Mouse (Mus musculus): Measurements from ENCODE around the gene Ncoa5. TPM values are rescaled to one million over a fixed set of nuclear protein-coding genes. Genes with fewer than 3 reads are reported as not detected.
A peak's percentile ranks its signal among the peaks of the same experiment; 100 is the strongest.

The Ncoa5 gene
- polyA plus RNA-seq, 1 experiment from 2014 or later: 8.1 TPM

DNA sequence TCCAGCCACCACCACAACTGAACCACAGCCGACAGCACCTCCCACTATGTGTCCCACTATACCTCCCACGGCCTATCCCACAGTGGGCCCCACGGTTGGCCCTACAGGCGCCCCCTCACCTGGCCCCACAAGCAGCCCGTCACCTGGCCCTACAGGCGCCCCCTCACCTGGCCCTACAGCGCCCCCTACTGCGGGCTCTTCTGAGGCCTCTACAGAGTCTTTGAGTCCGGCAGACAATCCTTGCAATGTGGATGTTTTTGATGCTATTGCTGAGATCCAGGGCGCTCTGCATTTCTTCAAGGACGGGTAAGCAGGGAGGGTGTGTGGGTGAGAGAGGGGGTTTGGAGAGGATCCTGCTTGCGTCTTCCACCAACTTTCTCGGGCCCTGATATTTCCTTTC, 82.2 kb downstream of the Ncoa5 start:
- Histone ChIP-seq H3K4me3 (ENCODE audit: low read depth, low read length) (peak overlapping the region; percentile 6; the same call in 1 of the 2 replicates), H3K27ac (ENCODE audit: low read depth) (no peak overlapping the region), H3K27me3 (ENCODE audit: insufficient read depth, low read length) (peaks cover 61% of the 10 kb centered on the region), H3K4me1 (ENCODE audit: insufficient read depth) (no peaks in the 10 kb centered on the region), H3K4me2 (ENCODE audit: low read depth, low read length) (peak overlapping the region; percentile 15; the same call in 1 of the 2 replicates), H3K9me3 (ENCODE audit: low read length) (no peaks in the 10 kb centered on the region), H3K9ac (replicated peaks) (no peak overlapping the region), H3K36me3 (replicated peaks; ENCODE audit: insufficient read depth, low read length) (no peaks in the 10 kb centered on the region)
- TF ChIP-seq CTCF (IDR thresholded peaks at IDR 0.05; ENCODE audit: low read depth) (peak; percentile 36; the same call in 1 of the 2 replicates), EP300 (IDR thresholded peaks at IDR 0.05; ENCODE audit: low read depth) (no peak)
- WGBS (ENCODE audit: insufficient replicate concordance): 34% methylated on average over 13 of the region's 13 CpGs
- DNase-seq (peak; percentile 45), ATAC-seq (no peak)

DNA sequence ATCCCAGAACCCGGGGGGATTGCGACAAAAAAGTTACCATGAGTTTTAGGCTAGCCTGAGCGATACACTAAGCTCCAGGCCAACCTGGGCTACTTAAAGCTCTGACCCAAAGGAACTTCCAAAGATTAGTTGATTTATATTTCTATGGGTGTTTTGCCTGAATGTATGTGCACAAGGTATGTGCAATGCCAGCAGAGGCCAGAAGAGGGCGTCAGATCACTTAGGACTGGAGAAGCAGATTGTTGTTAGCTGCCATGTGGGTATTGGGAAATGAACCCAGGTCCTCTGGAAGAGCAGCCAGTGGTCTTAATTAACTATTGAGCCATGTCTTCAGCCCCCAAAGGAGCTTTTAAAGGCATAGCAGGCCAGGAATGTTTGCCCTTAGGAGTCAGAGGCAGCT, 82.9 kb downstream of the Ncoa5 start:
- H3K9me3 ChIP-seq (ENCODE audit: low read length): no peaks in the 10 kb centered on the region
- no peak overlapping the region for H3K4me2 ChIP-seq (ENCODE audit: low read depth, low read length)
- H3K27me3 ChIP-seq (ENCODE audit: insufficient read depth, low read length): peaks cover 66% of the 10 kb centered on the region
- H3K9ac ChIP-seq (replicated peaks): no peak overlapping the region
- ATAC-seq (no peak), DNase-seq (no peak)
- TF ChIP-seq CTCF (IDR thresholded peaks at IDR 0.05; ENCODE audit: low read depth) (peak; percentile 49), EP300 (IDR thresholded peaks at IDR 0.05; ENCODE audit: low read depth) (no peak)
- H3K36me3 ChIP-seq (replicated peaks; ENCODE audit: insufficient read depth, low read length): no peaks in the 10 kb centered on the region
- no peaks in the 10 kb centered on the region for H3K4me1 ChIP-seq (ENCODE audit: insufficient read depth)
- H3K4me3 ChIP-seq (ENCODE audit: low read depth, low read length): no peak overlapping the region; the same call in 1 of the 2 replicates
- H3K27ac ChIP-seq (ENCODE audit: low read depth): no peak overlapping the region
- WGBS (ENCODE audit: insufficient replicate concordance): 72% methylated on average over 4 of the region's 4 CpGs

DNA sequence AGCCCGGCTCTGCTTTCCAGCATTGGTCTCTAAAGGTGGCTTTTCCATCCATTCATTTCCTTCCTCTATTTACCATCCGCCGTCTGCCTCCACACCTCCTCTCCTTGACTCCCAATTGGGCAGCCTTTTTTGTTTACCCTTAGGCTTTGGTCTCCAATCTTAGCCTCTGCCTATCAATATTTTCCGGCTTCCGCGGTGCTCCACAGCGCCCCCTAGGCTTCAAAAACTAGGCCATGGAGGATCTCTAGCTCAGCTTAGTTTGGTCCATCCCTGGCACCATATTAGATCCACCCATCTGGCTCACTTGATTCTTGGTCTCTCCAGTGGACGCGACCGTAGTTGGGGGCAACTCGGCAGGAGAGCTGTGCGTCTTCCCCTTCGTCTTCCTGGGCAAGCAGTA, 84.2 kb downstream of the Ncoa5 start:
- H3K9ac ChIP-seq (replicated peaks): no peak overlapping the region
- TF ChIP-seq EP300 (IDR thresholded peaks at IDR 0.05; ENCODE audit: low read depth) (no peak), CTCF (IDR thresholded peaks at IDR 0.05; ENCODE audit: low read depth) (peak; percentile 60)
- H3K4me2 ChIP-seq (ENCODE audit: low read depth, low read length): peak overlapping the region; percentile 7; the same call in 1 of the 2 replicates
- ATAC-seq: 0 out of 2 replicates have a peak, but pooled peaks have one; percentile 9
- H3K27ac ChIP-seq (ENCODE audit: low read depth): no peak overlapping the region
- WGBS (ENCODE audit: insufficient replicate concordance): 15% methylated on average over 13 of the region's 13 CpGs
- no peaks in the 10 kb centered on the region for H3K36me3 ChIP-seq (replicated peaks; ENCODE audit: insufficient read depth, low read length)
- peak overlapping the region; percentile 30 for H3K4me3 ChIP-seq (ENCODE audit: low read depth, low read length)
- no peaks in the 10 kb centered on the region for H3K9me3 ChIP-seq (ENCODE audit: low read length)
- peaks cover 71% of the 10 kb centered on the region for H3K27me3 ChIP-seq (ENCODE audit: insufficient read depth, low read length)
- no peaks in the 10 kb centered on the region for H3K4me1 ChIP-seq (ENCODE audit: insufficient read depth)
- DNase-seq: peak; percentile 54

Other genes starting within 250 kb of the Ncoa5 start
- 6.1 and 7.4 TPM in 2 replicates for gene Snx21, start 249.0 kb downstream of the Ncoa5 start, polyA plus RNA-seq (2015; fragmentation: Nextera tagmentation; extraction: Ambion mirVana)
- gene Acot8, start 230.0 kb downstream of the Ncoa5 start, polyA plus RNA-seq (2015; fragmentation: Nextera tagmentation; extraction: Ambion mirVana): 23.1 and 25.0 TPM in 2 replicates
- gene Zswim3, start 229.8 kb downstream of the Ncoa5 start, polyA plus RNA-seq (2015; fragmentation: Nextera tagmentation; extraction: Ambion mirVana): 2.0 and 2.2 TPM in 2 replicates
- gene Zswim1, start 212.2 kb downstream of the Ncoa5 start, polyA plus RNA-seq (2015; fragmentation: Nextera tagmentation; extraction: Ambion mirVana): 3.1 TPM in 2 replicates
- gene Spata25, start 206.3 kb downstream of the Ncoa5 start, polyA plus RNA-seq (2015; fragmentation: Nextera tagmentation; extraction: Ambion mirVana): not detected in 2 replicates
- gene Ctsa, start 202.0 kb downstream of the Ncoa5 start, polyA plus RNA-seq (2015; fragmentation: Nextera tagmentation; extraction: Ambion mirVana): 101 and 109 TPM in 2 replicates
- gene Neurl2, start 201.4 kb downstream of the Ncoa5 start, polyA plus RNA-seq (2015; fragmentation: Nextera tagmentation; extraction: Ambion mirVana): 2.5 and 3.1 TPM in 2 replicates
- 33.4 and 35.3 TPM in 2 replicates for gene Pltp, start 177.2 kb downstream of the Ncoa5 start, polyA plus RNA-seq (2015; fragmentation: Nextera tagmentation; extraction: Ambion mirVana)
- 38.4 and 38.6 TPM in 2 replicates for gene Pcif1, start 155.6 kb downstream of the Ncoa5 start, polyA plus RNA-seq (2015; fragmentation: Nextera tagmentation; extraction: Ambion mirVana)
- gene Zfp335, start 123.1 kb downstream of the Ncoa5 start, polyA plus RNA-seq (2015; fragmentation: Nextera tagmentation; extraction: Ambion mirVana): 2.1 and 2.5 TPM in 2 replicates
- gene Mmp9, start 94.1 kb downstream of the Ncoa5 start, polyA plus RNA-seq (2015; fragmentation: Nextera tagmentation; extraction: Ambion mirVana): 15.8 and 17.2 TPM in 2 replicates
- gene Slc12a5, start 74.1 kb downstream of the Ncoa5 start, polyA plus RNA-seq (2015; fragmentation: Nextera tagmentation; extraction: Ambion mirVana): 0.39 and 0.60 TPM in 2 replicates
- gene Cd40, start 20.8 kb upstream of the Ncoa5 start, polyA plus RNA-seq (2015; fragmentation: Nextera tagmentation; extraction: Ambion mirVana): 3.6 and 4.5 TPM in 2 replicates
- not detected in 2 replicates for gene 1700025C18Rik, start 55.9 kb upstream of the Ncoa5 start, polyA plus RNA-seq (2015; fragmentation: Nextera tagmentation; extraction: Ambion mirVana)
- not detected in 2 replicates for gene Cdh22, start 200.0 kb upstream of the Ncoa5 start, polyA plus RNA-seq (2015; fragmentation: Nextera tagmentation; extraction: Ambion mirVana)

All from liver, postnatal 0 days (tissue).